Mouse (Mus musculus) megakaryocyte, embryonic 14.5 days (primary cell): ENCODE measurements at regions not wholly inside any gene's neighbourhood (a gene's known extent, or its start where the extent isn't known, plus 50 kb on each side); places are given as distances from the start of the nearest gene placed in this dataset.

Source experiments
- FLI1 ChIP-seq: IDR thresholded peaks from 2 replicates; pipeline ENCODE4 v1.6.1; 2012; ENCODE audit warnings: low read length, inconsistent platforms, mixed read lengths
- GATA1 ChIP-seq: IDR thresholded peaks from 3 replicates; pipeline ENCODE4 v1.6.1; 2012; ENCODE audit warnings: mixed read lengths, low read length, inconsistent platforms, borderline replicate concordance

GRCm38 (mm10) chr7:37363629-37364175, 409.7 kb downstream of the Zfp536 start:
- TF ChIP-seq GATA1 (no peak), FLI1 (no peak)
